Mouse (Mus musculus) c-Kit-negative CD71-positive TER-119-positive erythroid progenitor cells, embryonic 14.5 days (primary cell): ENCODE data around the gene Nr1i3.
"Not testable (repeated sequence)": the region's sequence is repeated elsewhere in the genome, so short reads cannot be mapped to it uniquely, and the experiment has no call there.

Experiments used
- DNase-seq: peaks from one replicate; pipeline ENCODE4 v3.0.0-alpha.2; 2013; ENCODE audit warnings: low read depth, low spot score

The Nr1i3 gene

GRCm38 (mm10) chr1:171230215-171230614 is 16.4 kb downstream of the Nr1i3 start:
- DNase-seq: no peak

GRCm38 (mm10) chr1:171231844-171232243 is 18.1 kb downstream of the Nr1i3 start:
- no peak for DNase-seq

- DNase-seq: no peak
Measured at GRCm38 (mm10) chr1:171232348-171232747, 18.6 kb downstream of the Nr1i3 start.

GRCm38 (mm10) chr1:171232800-171233730 is 19.3 kb downstream of the Nr1i3 start:
- DNase-seq: no peak

GRCm38 (mm10) chr1:171234126-171234525 is 20.4 kb downstream of the Nr1i3 start, which contains the start of gene Fcer1g:
Gene Fcer1g (minus strand): TSS chr1:171234365.
- no peak for DNase-seq

- DNase-seq: no peak
Measured at GRCm38 (mm10) chr1:171234538-171234937, 20.8 kb downstream of the Nr1i3 start.

- DNase-seq: no peak
Measured at GRCm38 (mm10) chr1:171235791-171236190, 22.0 kb downstream of the Nr1i3 start.

GRCm38 (mm10) chr1:171237438-171237837 is 23.7 kb downstream of the Nr1i3 start:
- no peak for DNase-seq

- no peak for DNase-seq
Measured at GRCm38 (mm10) chr1:171238463-171238862, 24.7 kb downstream of the Nr1i3 start.

- DNase-seq: no peak
Measured at GRCm38 (mm10) chr1:171239992-171240744, 26.4 kb downstream of the Nr1i3 start.

GRCm38 (mm10) chr1:171240911-171241310 is 27.1 kb downstream of the Nr1i3 start:
- DNase-seq: no peak

GRCm38 (mm10) chr1:171241952-171242351 is 28.2 kb downstream of the Nr1i3 start:
- DNase-seq: not testable (repeated sequence)

- no peak for DNase-seq
Measured at GRCm38 (mm10) chr1:171245353-171245752, 31.6 kb downstream of the Nr1i3 start.

GRCm38 (mm10) chr1:171246709-171247452 is 33.1 kb downstream of the Nr1i3 start:
- peak; percentile 97 for DNase-seq

- no peak for DNase-seq
Measured at GRCm38 (mm10) chr1:171247453-171247841, 33.7 kb downstream of the Nr1i3 start.

GRCm38 (mm10) chr1:171247916-171248315 is 34.1 kb downstream of the Nr1i3 start:
- DNase-seq: no peak

- no peak for DNase-seq
Measured at GRCm38 (mm10) chr1:171248386-171249226, 34.8 kb downstream of the Nr1i3 start.

- DNase-seq: no peak
Measured at GRCm38 (mm10) chr1:171249913-171250600, 36.3 kb downstream of the Nr1i3 start, which contains the start of gene Adamts4. Gene Adamts4 (plus strand): TSS chr1:171250421.

GRCm38 (mm10) chr1:171250680-171251593 is 37.2 kb downstream of the Nr1i3 start, which contains the start of gene Ndufs2:
Gene Ndufs2 (minus strand): TSS chr1:171251388.
- DNase-seq: no peak
